Mouse (Mus musculus) mesoderm, embryonic 11.5 days (tissue): ENCODE data around the gene Btaf1.

ENCODE experiments used
- DNase-seq: peaks from one replicate; pipeline ENCODE4 v3.0.0-alpha.2; 2012; ENCODE audit warnings: low read depth, low spot score

Gene Btaf1

GRCm38 (mm10) chr19:37020951-37021350 is 95.1 kb downstream of the Btaf1 start:
- no peak for DNase-seq

DNA sequence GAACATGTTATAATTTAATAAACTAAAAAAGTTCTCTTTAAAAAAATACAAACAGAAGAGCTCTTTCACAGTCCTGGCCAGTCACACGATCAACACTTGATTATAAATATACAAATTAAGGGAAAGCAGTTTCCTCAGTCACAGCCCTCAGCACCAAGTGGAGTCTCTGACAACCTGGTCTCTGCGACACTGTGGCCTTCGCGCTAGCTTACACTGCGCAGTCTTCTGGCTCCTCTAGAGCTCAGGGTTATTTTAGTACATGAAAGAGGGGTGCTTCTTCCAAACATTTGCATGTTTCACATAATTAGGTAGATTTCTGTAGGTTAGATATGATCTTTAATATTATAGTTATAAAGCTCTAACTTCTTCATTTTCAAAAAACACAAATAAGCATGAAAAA is 96.3 kb downstream of the Btaf1 start:
- DNase-seq, result no peak

DNA sequence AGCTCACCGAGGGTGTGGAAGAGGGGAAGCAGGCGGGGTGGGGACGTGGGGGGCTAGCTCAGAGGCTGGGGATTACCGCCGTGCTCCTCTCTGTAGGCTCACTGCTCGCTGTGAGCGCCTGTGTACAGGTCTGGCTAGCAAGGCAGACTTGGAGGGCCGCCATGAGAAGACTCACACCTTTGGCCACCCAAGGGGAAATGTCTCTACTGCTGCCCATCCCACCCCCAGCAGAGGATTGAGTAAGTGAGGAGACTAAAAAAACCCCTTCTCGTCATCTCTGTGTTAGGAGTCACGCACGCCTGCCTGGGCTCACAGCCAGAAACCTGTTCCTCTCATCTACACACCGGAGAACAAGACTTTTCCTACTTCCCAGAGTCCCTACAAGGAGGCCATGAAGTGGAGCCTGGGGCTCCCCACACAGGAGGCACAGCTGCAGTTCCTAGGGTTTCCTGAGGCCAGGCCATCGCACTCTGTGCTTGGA is 100.0 kb downstream of the Btaf1 start:
- no peak for DNase-seq

DNA sequence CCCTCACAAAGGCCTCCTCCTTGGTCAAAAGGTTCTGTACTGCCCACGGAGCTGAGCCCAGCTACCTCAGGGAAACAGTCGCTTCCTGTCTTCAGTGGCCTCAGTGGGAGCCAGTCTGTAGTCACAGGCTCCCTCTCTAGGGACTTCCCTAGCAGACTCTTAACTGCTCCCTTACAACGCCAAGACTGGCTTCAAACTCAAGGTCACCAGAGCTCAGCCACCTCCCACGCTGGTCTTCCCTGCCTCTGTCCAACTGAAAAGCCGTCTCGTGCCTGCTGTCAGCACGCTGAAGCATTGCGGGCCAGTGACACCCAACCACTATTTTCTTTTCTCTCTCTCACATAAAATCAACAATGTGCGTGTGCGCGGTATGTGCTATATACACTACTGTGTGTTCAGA is 100.5 kb downstream of the Btaf1 start:
- no peak for DNase-seq

DNA sequence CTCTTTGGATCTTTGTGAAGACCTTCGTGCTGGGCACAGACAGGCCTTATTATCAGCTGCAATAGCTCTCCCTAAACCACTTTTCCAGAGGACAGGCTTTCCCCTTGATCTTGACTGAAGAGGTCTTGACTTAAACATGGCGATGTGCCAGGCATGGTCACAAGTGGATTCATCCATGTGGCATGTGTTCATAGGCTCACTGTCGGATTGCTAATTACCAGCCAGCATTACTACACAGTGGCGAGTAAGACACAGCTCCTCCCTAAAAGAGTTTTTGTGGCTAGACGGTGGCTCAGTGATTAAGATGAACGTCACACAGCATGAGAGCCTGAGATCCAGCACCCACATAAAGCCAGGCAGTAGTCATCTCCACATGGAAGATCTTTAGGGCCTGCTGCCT is 103.9 kb downstream of the Btaf1 start:
- no peak for DNase-seq

- no peak for DNase-seq
Observed at GRCm38 (mm10) chr19:37031446-37031845, 105.6 kb downstream of the Btaf1 start.

DNA sequence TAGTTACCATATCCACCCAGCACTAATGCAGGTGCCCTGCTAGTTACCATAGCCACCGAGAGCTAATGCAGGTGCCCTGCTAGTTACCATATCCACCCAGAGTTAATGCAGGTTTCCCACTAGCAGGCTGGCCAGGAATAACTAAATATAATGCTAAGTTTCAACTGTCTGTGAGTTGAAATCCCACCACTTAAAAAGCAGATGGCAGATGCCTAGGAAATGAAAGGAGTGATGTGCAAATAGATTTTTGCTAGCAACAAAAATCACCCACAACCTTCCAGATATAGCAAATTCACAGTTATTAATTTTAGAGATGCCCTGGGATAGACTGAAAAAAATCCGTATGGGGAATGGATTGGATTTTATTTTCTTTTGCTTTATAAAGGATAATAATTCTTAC is 106.5 kb downstream of the Btaf1 start:
- no peak for DNase-seq

GRCm38 (mm10) chr19:37040906-37041305 is 115.0 kb downstream of the Btaf1 start:
- no peak for DNase-seq

DNA sequence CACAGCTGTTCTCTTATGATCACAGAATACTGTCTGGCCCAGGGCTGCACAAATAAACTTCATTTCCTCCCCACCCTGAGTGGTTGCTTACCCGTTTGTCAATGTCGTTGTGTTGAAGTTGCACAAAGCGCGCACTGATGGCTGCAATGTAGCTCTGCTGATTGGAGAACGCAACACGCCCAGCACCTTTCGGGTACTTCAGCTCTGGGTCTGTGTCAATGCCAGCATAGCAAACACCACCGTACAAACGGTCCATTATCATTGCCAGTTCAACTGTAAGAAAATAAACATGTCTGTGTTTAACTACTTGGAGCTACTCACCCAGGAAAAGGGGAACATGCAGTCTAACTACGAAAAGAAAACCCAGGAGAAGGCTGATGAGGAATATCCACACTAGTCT is 118.6 kb downstream of the Btaf1 start:
- DNase-seq, result no peak

DNA sequence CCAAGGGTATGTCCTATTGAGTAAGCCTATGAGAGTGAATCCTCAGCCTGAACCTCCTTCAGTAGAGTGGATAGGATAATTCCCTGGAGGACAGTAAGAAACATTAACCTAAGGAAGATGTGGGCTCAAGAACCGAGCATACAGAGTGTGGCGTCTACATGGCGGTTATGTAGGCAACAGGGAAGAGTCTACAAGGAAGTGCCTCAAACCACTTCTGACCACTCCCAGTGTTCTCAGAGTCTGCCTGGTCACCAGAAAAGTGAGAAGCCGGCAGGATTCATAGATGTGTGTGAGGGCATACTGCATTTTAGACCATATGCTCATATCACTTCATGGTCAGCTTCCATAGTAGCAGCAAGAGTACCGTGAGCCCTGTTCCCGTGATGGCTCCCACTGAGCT is 122.6 kb downstream of the Btaf1 start:
- no peak for DNase-seq

GRCm38 (mm10) chr19:37050643-37051345 is 124.9 kb downstream of the Btaf1 start:
- DNase-seq, result peak; percentile 66

GRCm38 (mm10) chr19:37055976-37056556 is 130.2 kb downstream of the Btaf1 start:
- DNase-seq, result no peak

DNA sequence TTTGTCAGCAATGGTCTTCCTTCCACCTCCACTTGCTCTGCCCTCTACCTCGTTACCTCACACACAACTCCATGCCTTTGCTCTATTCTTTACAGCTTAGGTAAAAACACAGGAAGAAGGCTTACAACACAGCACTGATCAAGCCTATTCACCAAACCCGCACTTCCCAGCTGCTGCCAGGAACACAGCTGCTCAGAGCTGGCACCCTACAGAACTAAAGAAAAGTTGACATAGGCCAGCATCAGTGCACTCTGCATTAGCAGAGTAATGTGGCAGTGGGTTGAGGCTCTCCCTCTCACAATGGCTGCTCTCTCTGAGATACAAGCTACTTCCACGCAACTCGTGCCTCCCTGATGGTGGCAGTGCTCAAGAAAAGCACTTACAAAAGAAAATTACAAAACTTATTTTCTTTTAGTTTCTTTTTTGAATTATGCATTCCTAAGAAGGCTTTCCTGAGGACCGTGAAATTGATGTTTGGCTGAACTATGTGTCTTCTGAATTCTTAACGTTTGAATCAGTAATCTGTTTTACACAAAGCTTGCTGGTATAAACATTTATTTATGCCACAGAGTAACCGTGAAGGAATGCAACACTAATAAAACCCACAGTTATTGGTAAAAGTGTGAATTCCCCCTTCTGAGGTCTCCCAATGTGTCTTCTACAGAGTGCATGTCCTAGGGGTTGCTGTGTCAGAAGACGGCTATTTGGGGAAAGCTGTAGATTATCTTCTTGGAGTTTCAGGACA is 131.5 kb downstream of the Btaf1 start:
- no peak for DNase-seq

- DNase-seq, result no peak
Observed at GRCm38 (mm10) chr19:37059623-37060022, 133.7 kb downstream of the Btaf1 start.

- DNase-seq, result no peak
Observed at GRCm38 (mm10) chr19:37060078-37060477, 134.2 kb downstream of the Btaf1 start.
